Mouse (Mus musculus): ENCODE data around the gene Rpl7a.

Rpl7a gene

DNA sequence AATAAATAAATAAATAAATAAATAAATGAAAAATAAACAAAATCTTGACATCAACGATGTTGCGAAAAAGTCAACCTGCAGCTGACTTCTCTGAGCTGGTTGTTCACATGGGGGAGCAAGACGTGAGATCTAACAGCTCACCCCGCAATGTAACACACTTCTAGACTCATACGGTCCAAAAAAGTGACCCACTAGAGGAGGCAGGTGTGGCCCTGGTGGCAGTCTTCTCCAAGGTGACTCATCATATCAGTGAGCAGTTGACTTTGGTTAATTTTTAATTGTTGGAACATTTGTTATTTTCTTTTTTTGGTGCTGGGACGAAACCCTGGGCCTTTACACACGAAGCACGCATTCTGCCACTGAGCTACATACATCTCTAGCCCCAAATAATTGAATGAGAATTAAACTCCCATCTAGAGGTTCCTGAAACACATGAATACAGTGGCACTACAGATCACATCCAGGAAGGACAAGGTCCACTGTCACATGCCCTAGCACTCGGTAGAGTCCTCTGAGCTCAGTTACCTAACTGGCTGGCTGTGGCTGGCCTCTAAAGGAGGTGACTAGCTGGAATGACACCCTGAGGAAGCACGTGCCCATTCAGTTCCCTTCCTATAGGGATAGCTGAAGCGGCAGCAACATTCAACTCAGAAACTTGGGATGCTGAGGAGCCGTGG, 46.4 kb downstream of the Rpl7a start:
- DNase-seq (ENCODE audit: low read depth, low spot score): no peak

DNA sequence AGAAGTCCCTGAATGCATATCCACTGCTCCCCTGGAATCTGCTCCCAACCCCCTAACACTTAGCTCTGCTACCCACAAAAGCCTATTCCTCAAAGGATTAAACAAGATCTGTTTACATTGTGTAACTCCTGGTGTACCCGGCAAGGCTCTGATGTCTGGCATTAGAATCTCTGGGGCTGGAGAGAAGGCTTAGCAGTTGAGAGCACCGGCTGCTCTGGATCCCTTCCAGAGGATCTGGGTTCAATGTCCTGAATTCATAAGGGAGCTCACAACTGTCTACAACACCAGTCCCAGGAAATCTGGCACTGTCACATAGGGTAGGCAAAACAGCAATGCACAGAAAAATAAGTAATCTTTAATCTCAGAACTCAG, 46.9 kb downstream of the Rpl7a start:
- no peak for DNase-seq (ENCODE audit: low read depth, low spot score)

DNA sequence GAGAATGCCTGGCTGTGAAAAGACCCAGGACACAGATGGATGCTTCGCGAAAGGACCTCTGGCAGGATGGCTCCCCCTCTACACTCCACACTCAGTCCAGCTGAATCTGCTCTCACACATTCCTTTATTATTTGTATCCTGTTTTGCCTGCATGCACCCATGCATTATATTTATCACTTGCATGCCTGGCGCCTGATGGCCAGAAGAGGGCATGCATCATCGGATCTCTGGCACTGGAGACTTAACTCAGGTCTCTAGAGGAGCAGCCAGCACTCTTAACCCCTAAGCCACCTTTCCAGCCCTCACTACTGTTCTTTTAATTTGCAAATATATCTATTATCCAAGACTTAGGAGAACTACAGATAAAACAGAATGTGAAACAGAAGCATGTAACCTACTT, 50.2 kb downstream of the Rpl7a start:
- DNase-seq (ENCODE audit: low read depth, low spot score): no peak

All from embryo, embryonic 11.5 days (tissue).